Mouse (Mus musculus): ENCODE measurements around the gene Mef2a. TPM values are rescaled to one million over a fixed set of nuclear protein-coding genes. Genes with fewer than 3 reads are reported as not detected.
A peak's percentile ranks its signal among the peaks of the same experiment; 100 is the strongest.

The Mef2a gene
- polyA plus RNA-seq, 1 experiment from 2014 or later, result 43.8 TPM

- WGBS, result under 1% methylated on average over 36 of the region's 75 CpGs
- Histone ChIP-seq H3K4me3 (replicated peaks; ENCODE audit: low read length) (peak overlapping the region; percentile 71), H3K27ac (ENCODE audit: low read length) (peak overlapping the region; percentile 98), H3K9ac (replicated peaks; ENCODE audit: low read depth, low read length) (peak overlapping the region; percentile 99), H3K27me3 (replicated peaks; ENCODE audit: control insufficient read depth, insufficient read depth, low read length) (no peaks in the 10 kb centered on the region; the same call in 1 of the 2 replicates), H3K36me3 (ENCODE audit: control insufficient read depth, insufficient read depth) (no peaks in the 10 kb centered on the region), H3K4me2 (ENCODE audit: low read length) (peak overlapping the region; percentile 96), H3K9me3 (ENCODE audit: control insufficient read depth, low read length) (no peaks in the 10 kb centered on the region), H3K4me1 (replicated peaks; ENCODE audit: control insufficient read depth, insufficient read depth, low read length) (peaks cover 13% of the 10 kb centered on the region)
- peak; percentile 32 for ATAC-seq
Measured at GRCm38 (mm10) chr7:67371891-67372672, 576 bp downstream of the Mef2a start.

GRCm38 (mm10) chr7:67371351-67371890, 1.2 kb downstream of the Mef2a start:
- 9% methylated on average over 10 of the region's 10 CpGs for WGBS
- peak overlapping the region; percentile 96 for H3K4me2 ChIP-seq (ENCODE audit: low read length)
- H3K27ac ChIP-seq (ENCODE audit: low read length), result no peak overlapping the region
- no peaks in the 10 kb centered on the region; the same call in 1 of the 2 replicates for H3K27me3 ChIP-seq (replicated peaks; ENCODE audit: control insufficient read depth, insufficient read depth, low read length)
- H3K9me3 ChIP-seq (ENCODE audit: control insufficient read depth, low read length), result no peaks in the 10 kb centered on the region
- ATAC-seq, result no peak
- H3K36me3 ChIP-seq (ENCODE audit: control insufficient read depth, insufficient read depth), result no peaks in the 10 kb centered on the region
- H3K4me1 ChIP-seq (replicated peaks; ENCODE audit: control insufficient read depth, insufficient read depth, low read length), result peaks cover 13% of the 10 kb centered on the region
- H3K9ac ChIP-seq (replicated peaks; ENCODE audit: low read depth, low read length), result peak overlapping the region; percentile 99
- peak overlapping the region; percentile 71 for H3K4me3 ChIP-seq (replicated peaks; ENCODE audit: low read length)

DNA sequence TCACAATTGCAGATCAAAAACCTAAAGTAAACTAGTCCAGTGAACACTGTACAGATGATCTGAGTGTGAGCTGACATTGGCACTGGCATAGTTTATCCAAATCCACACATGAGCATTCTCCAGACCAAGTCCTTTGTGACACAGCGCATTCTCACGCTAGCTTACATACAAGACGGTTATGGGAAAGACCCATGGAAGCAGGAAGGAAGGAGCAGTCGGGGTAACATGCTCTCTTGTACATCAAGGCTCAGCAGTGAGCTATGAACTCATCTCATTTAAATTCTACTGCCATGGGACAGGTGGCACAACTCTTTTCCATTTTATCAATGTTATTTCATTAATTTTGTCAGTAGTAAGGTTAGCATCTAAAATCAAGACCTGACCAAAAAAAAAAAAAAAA, 3.0 kb downstream of the Mef2a start:
- Histone ChIP-seq H3K4me2 (ENCODE audit: low read length) (no peak overlapping the region), H3K9ac (replicated peaks; ENCODE audit: low read depth, low read length) (no peak overlapping the region), H3K4me3 (replicated peaks; ENCODE audit: low read length) (no peak overlapping the region), H3K27me3 (replicated peaks; ENCODE audit: control insufficient read depth, insufficient read depth, low read length) (no peaks in the 10 kb centered on the region), H3K36me3 (ENCODE audit: control insufficient read depth, insufficient read depth) (no peaks in the 10 kb centered on the region), H3K9me3 (ENCODE audit: control insufficient read depth, low read length) (no peaks in the 10 kb centered on the region), H3K4me1 (replicated peaks; ENCODE audit: control insufficient read depth, insufficient read depth, low read length) (peaks cover 13% of the 10 kb centered on the region), H3K27ac (ENCODE audit: low read length) (no peak overlapping the region)
- 71% methylated on average over 4 of the region's 4 CpGs for WGBS
- ATAC-seq, result no peak

DNA sequence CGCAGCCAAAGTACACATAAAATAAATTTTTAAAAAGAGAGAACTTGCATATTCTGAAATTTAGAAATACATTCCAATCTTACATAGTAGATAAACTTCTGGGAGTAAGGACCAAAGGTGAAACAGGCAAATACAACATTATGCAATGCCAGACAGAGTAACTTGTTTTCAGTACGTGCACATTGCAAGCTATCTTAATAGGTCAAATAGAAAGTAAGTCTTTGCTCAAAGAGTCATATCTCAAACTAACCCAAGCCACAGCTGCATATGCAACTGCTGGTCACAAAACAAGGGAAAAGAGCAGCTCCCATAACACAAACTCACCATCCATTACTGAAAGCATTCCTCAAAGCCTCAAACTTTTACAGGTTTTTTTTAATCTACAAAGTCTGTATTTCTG, 4.3 kb downstream of the Mef2a start:
- 97% methylated on average over 2 of the region's 2 CpGs for WGBS
- Histone ChIP-seq H3K4me3 (replicated peaks; ENCODE audit: low read length) (no peak overlapping the region), H3K27ac (ENCODE audit: low read length) (no peak overlapping the region), H3K9me3 (ENCODE audit: control insufficient read depth, low read length) (no peaks in the 10 kb centered on the region), H3K36me3 (ENCODE audit: control insufficient read depth, insufficient read depth) (no peaks in the 10 kb centered on the region), H3K9ac (replicated peaks; ENCODE audit: low read depth, low read length) (no peak overlapping the region), H3K4me2 (ENCODE audit: low read length) (no peak overlapping the region), H3K4me1 (replicated peaks; ENCODE audit: control insufficient read depth, insufficient read depth, low read length) (peaks cover 8% of the 10 kb centered on the region), H3K27me3 (replicated peaks; ENCODE audit: control insufficient read depth, insufficient read depth, low read length) (no peaks in the 10 kb centered on the region)
- no peak for ATAC-seq

DNA sequence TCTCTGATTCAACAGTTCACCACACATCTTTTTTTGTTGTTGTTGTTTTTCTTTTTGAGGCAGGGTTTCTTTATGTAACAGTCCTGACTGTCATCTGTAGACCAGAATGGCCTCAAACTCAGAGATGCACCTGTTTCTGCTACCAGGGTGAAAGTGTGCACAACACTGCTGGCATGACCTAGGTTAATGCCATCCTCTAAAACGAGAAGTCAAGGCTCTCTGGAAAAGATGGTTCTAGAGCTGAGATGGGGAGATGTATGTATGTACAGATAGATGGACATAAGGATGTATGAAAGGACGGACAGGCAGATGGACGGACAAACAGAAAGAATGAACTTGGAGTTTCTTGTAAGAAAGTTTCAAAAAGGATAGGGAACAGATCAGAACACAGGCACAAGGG, 12.1 kb downstream of the Mef2a start:
- no peaks in the 10 kb centered on the region for H3K27me3 ChIP-seq (replicated peaks; ENCODE audit: control insufficient read depth, insufficient read depth, low read length)
- H3K9ac ChIP-seq (replicated peaks; ENCODE audit: low read depth, low read length), result no peak overlapping the region
- no peak overlapping the region for H3K4me2 ChIP-seq (ENCODE audit: low read length)
- no peak overlapping the region for H3K27ac ChIP-seq (ENCODE audit: low read length)
- no peaks in the 10 kb centered on the region for H3K4me1 ChIP-seq (replicated peaks; ENCODE audit: control insufficient read depth, insufficient read depth, low read length)
- H3K36me3 ChIP-seq (ENCODE audit: control insufficient read depth, insufficient read depth), result no peaks in the 10 kb centered on the region
- H3K4me3 ChIP-seq (replicated peaks; ENCODE audit: low read length), result no peak overlapping the region
- no peak for ATAC-seq
- WGBS, result 89% methylated on average over 3 of the region's 3 CpGs
- H3K9me3 ChIP-seq (ENCODE audit: control insufficient read depth, low read length), result peaks cover 5% of the 10 kb centered on the region; the same call in 1 of the 2 replicates

DNA sequence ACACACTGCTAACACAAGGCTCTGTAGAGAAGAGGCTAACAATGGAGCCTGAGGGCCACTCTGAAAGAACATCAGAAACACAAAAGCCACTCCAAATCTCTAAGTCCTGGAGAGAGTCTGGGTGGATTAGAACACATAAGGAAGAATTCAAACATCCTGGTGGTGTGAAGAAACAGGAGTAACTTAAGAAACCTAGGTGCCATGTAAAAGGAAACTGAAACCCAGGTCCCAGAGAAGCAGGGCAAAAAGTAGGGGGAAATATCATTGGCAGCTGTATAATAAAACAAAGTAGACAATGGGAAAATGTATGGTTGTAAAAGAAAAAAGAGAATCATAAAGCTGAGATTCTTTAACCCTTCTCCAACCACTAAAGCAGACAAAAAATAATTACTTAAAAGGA, 12.8 kb downstream of the Mef2a start:
- Histone ChIP-seq H3K27me3 (replicated peaks; ENCODE audit: control insufficient read depth, insufficient read depth, low read length) (no peaks in the 10 kb centered on the region), H3K9ac (replicated peaks; ENCODE audit: low read depth, low read length) (no peak overlapping the region), H3K9me3 (ENCODE audit: control insufficient read depth, low read length) (peaks cover 6% of the 10 kb centered on the region; the same call in 1 of the 2 replicates), H3K4me1 (replicated peaks; ENCODE audit: control insufficient read depth, insufficient read depth, low read length) (no peaks in the 10 kb centered on the region), H3K4me2 (ENCODE audit: low read length) (no peak overlapping the region), H3K27ac (ENCODE audit: low read length) (no peak overlapping the region), H3K36me3 (ENCODE audit: control insufficient read depth, insufficient read depth) (no peaks in the 10 kb centered on the region), H3K4me3 (replicated peaks; ENCODE audit: low read length) (no peak overlapping the region)
- no peak for ATAC-seq

GRCm38 (mm10) chr7:67355870-67356269, 16.8 kb downstream of the Mef2a start:
- ATAC-seq, result no peak
- Histone ChIP-seq H3K36me3 (ENCODE audit: control insufficient read depth, insufficient read depth) (no peaks in the 10 kb centered on the region), H3K4me3 (replicated peaks; ENCODE audit: low read length) (no peak overlapping the region), H3K4me1 (replicated peaks; ENCODE audit: control insufficient read depth, insufficient read depth, low read length) (no peaks in the 10 kb centered on the region), H3K9me3 (ENCODE audit: control insufficient read depth, low read length) (peaks cover 6% of the 10 kb centered on the region; the same call in 1 of the 2 replicates), H3K27ac (ENCODE audit: low read length) (no peak overlapping the region), H3K4me2 (ENCODE audit: low read length) (no peak overlapping the region), H3K9ac (replicated peaks; ENCODE audit: low read depth, low read length) (no peak overlapping the region), H3K27me3 (replicated peaks; ENCODE audit: control insufficient read depth, insufficient read depth, low read length) (no peaks in the 10 kb centered on the region)
- WGBS, result 92% methylated on average over 5 of the region's 5 CpGs

DNA sequence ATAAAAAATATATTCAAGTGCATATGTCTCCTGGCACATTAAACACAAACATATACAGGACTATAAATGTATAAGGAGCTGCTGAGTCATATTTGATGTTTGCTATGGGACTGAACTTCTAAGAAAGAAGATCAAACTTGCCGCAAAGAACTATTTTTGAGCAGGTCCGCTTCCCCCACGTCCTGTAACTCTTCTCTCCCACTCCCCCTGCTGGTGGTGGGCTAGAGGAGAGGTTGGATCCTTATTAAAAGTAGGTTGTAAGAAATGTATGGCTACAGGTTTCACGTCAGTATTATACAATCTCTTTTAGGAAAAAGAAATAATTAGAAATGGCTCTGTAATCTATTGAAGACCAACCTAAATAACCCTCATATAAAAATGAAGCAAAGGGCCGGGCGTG, 19.0 kb downstream of the Mef2a start:
- Histone ChIP-seq H3K27ac (ENCODE audit: low read length) (no peak overlapping the region), H3K9me3 (ENCODE audit: control insufficient read depth, low read length) (peaks cover 6% of the 10 kb centered on the region; the same call in 1 of the 2 replicates), H3K4me2 (ENCODE audit: low read length) (no peak overlapping the region), H3K9ac (replicated peaks; ENCODE audit: low read depth, low read length) (no peak overlapping the region), H3K4me1 (replicated peaks; ENCODE audit: control insufficient read depth, insufficient read depth, low read length) (0 out of 2 replicates have a peak, but pooled peaks cover 2% of the 10 kb centered on the region), H3K36me3 (ENCODE audit: control insufficient read depth, insufficient read depth) (no peaks in the 10 kb centered on the region), H3K27me3 (replicated peaks; ENCODE audit: control insufficient read depth, insufficient read depth, low read length) (no peaks in the 10 kb centered on the region), H3K4me3 (replicated peaks; ENCODE audit: low read length) (no peak overlapping the region)
- ATAC-seq, result no peak
- WGBS, result 90% methylated on average over 6 of the region's 6 CpGs

GRCm38 (mm10) chr7:67352989-67353388, 19.7 kb downstream of the Mef2a start:
- Histone ChIP-seq H3K36me3 (ENCODE audit: control insufficient read depth, insufficient read depth) (no peaks in the 10 kb centered on the region), H3K4me3 (replicated peaks; ENCODE audit: low read length) (no peak overlapping the region), H3K9me3 (ENCODE audit: control insufficient read depth, low read length) (peaks cover 6% of the 10 kb centered on the region; the same call in 1 of the 2 replicates), H3K9ac (replicated peaks; ENCODE audit: low read depth, low read length) (no peak overlapping the region), H3K27ac (ENCODE audit: low read length) (no peak overlapping the region), H3K27me3 (replicated peaks; ENCODE audit: control insufficient read depth, insufficient read depth, low read length) (no peaks in the 10 kb centered on the region), H3K4me1 (replicated peaks; ENCODE audit: control insufficient read depth, insufficient read depth, low read length) (0 out of 2 replicates have a peak, but pooled peaks cover 2% of the 10 kb centered on the region), H3K4me2 (ENCODE audit: low read length) (no peak overlapping the region)
- WGBS, result 76% methylated on average over 4 of the region's 4 CpGs
- ATAC-seq, result no peak
